Mouse (Mus musculus): ENCODE measurements around the gene Fbxw15.
"Not testable (repeated sequence)": the region's sequence is repeated elsewhere in the genome, so short reads cannot be mapped to it uniquely, and the experiment has no call there.

Gene Fbxw15

GRCm38 (mm10) chr9:109568162-109568561, at the start of gene Fbxw15:
Gene Fbxw15 (minus strand): TSS chr9:109568262.
- DNase-seq: not testable (repeated sequence)

- peak; percentile 48 to 80 for DNase-seq
Measured at GRCm38 (mm10) chr9:109606837-109607236, 38.8 kb upstream of the Fbxw15 start.

GRCm38 (mm10) chr9:109602128-109602527, 34.1 kb upstream of the Fbxw15 start:
- DNase-seq: peak in 1 of 2 experiments; percentile 26

GRCm38 (mm10) chr9:109597226-109597625, 29.2 kb upstream of the Fbxw15 start:
- DNase-seq: no peak

GRCm38 (mm10) chr9:109594866-109595265, 26.8 kb upstream of the Fbxw15 start:
- DNase-seq: no peak

GRCm38 (mm10) chr9:109565546-109565945, 2.5 kb downstream of the Fbxw15 start:
- DNase-seq: peak; percentile 22 to 62

GRCm38 (mm10) chr9:109562106-109562505, 6.0 kb downstream of the Fbxw15 start:
- DNase-seq: not testable (repeated sequence)

GRCm38 (mm10) chr9:109552483-109552882, 15.6 kb downstream of the Fbxw15 start:
- DNase-seq: no peak

- not testable (repeated sequence) for DNase-seq
Measured at GRCm38 (mm10) chr9:109549666-109550065, 18.4 kb downstream of the Fbxw15 start.

GRCm38 (mm10) chr9:109523385-109524064, 44.5 kb downstream of the Fbxw15 start:
- peak; percentile 22 to 50 for DNase-seq
